Mouse (Mus musculus): ENCODE measurements around the gene Pex14. TPM values are rescaled to one million over a fixed set of nuclear protein-coding genes. Genes with fewer than 3 reads are reported as not detected.

Gene Pex14
- total RNA-seq, 2 experiments from 2014 or later = 0.91 to 5.4 TPM

- no peak for ATAC-seq (replicated peaks; ENCODE audit: low FRiP score, poor library complexity, severe bottlenecking)
These were observed 134.9 kb downstream of the Pex14 start for GRCm38 (mm10) chr4:148964541-148965310.

DNA sequence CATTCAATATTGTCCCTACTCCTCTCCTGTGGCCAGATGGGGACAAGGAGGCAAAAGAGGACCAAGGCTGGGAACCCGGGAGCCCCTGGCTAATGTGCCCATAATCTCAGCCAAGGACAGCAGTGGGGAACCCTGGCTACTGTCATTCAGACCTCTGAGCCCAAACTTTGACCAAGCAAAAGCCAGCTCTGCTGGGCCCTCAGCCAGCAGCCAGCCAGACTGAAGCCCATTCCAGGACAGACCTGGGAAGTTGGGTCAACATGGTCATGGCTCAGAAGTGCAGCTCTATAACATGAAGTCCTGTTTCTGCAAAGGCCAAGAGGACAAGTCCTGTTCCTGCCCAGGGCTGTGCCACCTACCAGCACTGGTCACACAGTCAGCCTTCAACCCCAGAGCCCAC lies 137.6 kb downstream of the Pex14 start:
- no peak for ATAC-seq (replicated peaks; ENCODE audit: low FRiP score, poor library complexity, severe bottlenecking)

GRCm38 (mm10) chr4:148961081-148961480 lies 138.6 kb downstream of the Pex14 start:
- ATAC-seq (replicated peaks; ENCODE audit: low FRiP score, poor library complexity, severe bottlenecking) = no peak

GRCm38 (mm10) chr4:148960011-148960410 lies 139.7 kb downstream of the Pex14 start:
- ATAC-seq (replicated peaks; ENCODE audit: low FRiP score, poor library complexity, severe bottlenecking) = no peak

DNA sequence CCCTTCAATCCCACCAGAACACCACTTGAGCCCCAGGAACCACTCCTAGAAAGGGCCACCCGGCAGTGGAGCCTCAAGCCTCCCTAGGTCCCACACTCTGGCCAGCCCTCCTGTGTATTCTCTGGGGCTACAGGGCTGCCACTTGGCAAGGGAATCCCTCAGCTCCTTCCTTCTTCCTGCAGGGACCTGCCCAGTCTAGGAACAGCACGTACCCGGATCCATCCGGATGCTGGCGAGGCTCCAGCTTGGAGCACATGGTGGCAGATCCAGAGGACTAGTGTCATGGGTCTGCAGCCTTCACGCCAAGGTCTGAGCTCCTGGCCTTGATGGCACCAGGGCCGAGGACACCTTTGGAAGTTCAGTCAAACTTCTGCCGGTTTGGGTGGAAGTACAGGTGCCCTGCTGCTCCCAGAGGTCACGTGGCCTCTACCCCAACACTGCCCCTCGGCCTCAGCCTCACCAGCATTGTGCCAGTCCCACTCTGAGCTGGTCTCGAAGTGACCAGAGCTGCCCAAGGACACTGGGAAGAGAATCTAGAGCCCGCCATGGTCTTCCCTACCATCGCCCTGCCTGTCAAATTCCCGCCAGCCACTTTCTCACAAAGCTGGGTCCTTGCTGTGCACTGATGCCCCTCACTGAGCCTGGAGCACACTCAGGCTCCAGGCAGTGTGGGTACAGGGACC lies 144.4 kb downstream of the Pex14 start:
- ATAC-seq (replicated peaks; ENCODE audit: low FRiP score, poor library complexity, severe bottlenecking) = no peak

GRCm38 (mm10) chr4:148952328-148953222 lies 147.1 kb downstream of the Pex14 start:
- ATAC-seq (replicated peaks; ENCODE audit: low FRiP score, poor library complexity, severe bottlenecking) = no peak

GRCm38 (mm10) chr4:148951821-148952291 lies 147.8 kb downstream of the Pex14 start:
- no peak for ATAC-seq (replicated peaks; ENCODE audit: low FRiP score, poor library complexity, severe bottlenecking)

- no peak for ATAC-seq (replicated peaks; ENCODE audit: low FRiP score, poor library complexity, severe bottlenecking)
These were observed 148.6 kb downstream of the Pex14 start for GRCm38 (mm10) chr4:148950932-148951650.

DNA sequence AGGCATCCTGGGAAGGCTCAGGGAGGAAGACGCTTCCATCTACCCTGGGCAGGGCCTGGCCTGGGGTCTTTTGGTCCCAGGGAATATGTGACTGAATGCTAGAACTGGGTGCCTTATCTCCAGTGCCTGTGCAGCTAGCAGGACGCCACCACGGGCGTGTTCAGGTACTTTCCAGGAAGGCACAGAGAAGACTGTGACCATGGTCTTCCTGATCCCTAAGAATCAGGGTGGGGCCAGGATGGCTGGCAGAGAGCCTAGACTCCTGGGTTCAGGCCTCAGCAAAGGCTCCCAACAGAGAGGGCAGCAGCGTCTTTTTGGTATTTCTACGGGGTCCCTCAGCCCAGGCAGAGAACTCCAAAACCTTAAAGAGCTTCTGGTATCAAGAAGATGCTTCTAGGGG lies 149.2 kb downstream of the Pex14 start:
- no peak for ATAC-seq (replicated peaks; ENCODE audit: low FRiP score, poor library complexity, severe bottlenecking)

- no peak for ATAC-seq (replicated peaks; ENCODE audit: low FRiP score, poor library complexity, severe bottlenecking)
These were observed 151.8 kb downstream of the Pex14 start for GRCm38 (mm10) chr4:148947833-148948388.

DNA sequence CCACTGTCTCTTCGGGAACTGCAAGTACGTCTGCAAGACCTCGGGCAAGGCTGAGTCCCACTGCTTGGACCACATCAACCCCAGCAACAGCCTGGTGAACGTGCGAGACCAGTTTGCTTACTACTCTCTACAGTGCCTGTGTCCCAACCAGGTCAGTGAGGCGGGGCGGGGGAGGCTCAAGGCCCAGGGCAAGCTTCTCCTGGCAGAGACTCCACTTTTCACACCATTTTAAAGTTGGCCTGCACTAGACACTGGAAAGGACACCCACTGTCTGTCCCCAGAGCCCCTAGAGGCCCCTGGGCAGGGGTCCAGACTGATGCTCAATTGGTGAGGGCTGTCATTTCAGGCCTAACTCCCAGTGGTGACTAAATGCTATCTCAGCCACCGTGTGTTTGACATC lies 153.6 kb downstream of the Pex14 start:
- ATAC-seq (replicated peaks; ENCODE audit: low FRiP score, poor library complexity, severe bottlenecking) = no peak

- no peak for ATAC-seq (replicated peaks; ENCODE audit: low FRiP score, poor library complexity, severe bottlenecking)
These were observed 154.2 kb downstream of the Pex14 start for GRCm38 (mm10) chr4:148945476-148945881.

GRCm38 (mm10) chr4:148943099-148943498 lies 156.6 kb downstream of the Pex14 start:
- no peak for ATAC-seq (replicated peaks; ENCODE audit: low FRiP score, poor library complexity, severe bottlenecking)

GRCm38 (mm10) chr4:148941321-148941720 lies 158.4 kb downstream of the Pex14 start:
- ATAC-seq (replicated peaks; ENCODE audit: low FRiP score, poor library complexity, severe bottlenecking) = no peak

GRCm38 (mm10) chr4:148940674-148941211 lies 158.9 kb downstream of the Pex14 start:
- ATAC-seq (replicated peaks; ENCODE audit: low FRiP score, poor library complexity, severe bottlenecking) = no peak

GRCm38 (mm10) chr4:148938546-148938945 lies 161.1 kb downstream of the Pex14 start:
- ATAC-seq (replicated peaks; ENCODE audit: low FRiP score, poor library complexity, severe bottlenecking) = no peak

DNA sequence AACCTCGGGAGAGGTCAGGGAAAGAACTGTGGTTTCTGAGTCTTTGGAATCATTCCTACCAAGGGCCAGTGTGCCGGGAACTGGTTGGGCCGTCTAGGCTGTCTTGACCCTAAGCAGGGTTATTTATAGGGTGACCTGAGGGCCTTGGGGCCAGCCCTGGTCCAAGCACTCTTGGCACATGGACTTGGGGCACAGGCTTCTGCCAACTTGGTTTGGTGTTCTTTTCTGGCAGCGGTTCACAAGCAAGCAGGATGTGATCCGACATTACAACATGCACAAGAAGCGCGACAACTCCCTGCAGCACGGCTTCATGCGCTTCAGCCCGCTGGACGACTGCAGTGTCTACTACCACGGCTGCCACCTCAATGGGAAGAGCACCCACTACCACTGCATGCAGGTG lies 162.9 kb downstream of the Pex14 start:
- no peak for ATAC-seq (replicated peaks; ENCODE audit: low FRiP score, poor library complexity, severe bottlenecking)

GRCm38 (mm10) chr4:148936111-148936510 lies 163.6 kb downstream of the Pex14 start:
- no peak for ATAC-seq (replicated peaks; ENCODE audit: low FRiP score, poor library complexity, severe bottlenecking)

GRCm38 (mm10) chr4:148935211-148935610 lies 164.5 kb downstream of the Pex14 start:
- ATAC-seq (replicated peaks; ENCODE audit: low FRiP score, poor library complexity, severe bottlenecking) = no peak
